Mouse (Mus musculus): ENCODE data around the gene Kpna6. TPM values are rescaled to one million over a fixed set of nuclear protein-coding genes. Genes with fewer than 3 reads are reported as not detected.
"Not testable (repeated sequence)": the region's sequence is repeated elsewhere in the genome, so short reads cannot be mapped to it uniquely, and the experiment has no call there.

Kpna6 gene
- 18.6 and 19.3 TPM in 2 replicates for polyA plus RNA-seq (2015; fragmentation: Nextera tagmentation; extraction: Ambion mirVana)

- Histone ChIP-seq H3K4me3 (ENCODE audit: low read depth, low read length) (peak within 1 kb of the TSS; percentile 85), H3K27ac (ENCODE audit: low read length) (peak within 1 kb of the TSS; percentile 90), H3K4me2 (ENCODE audit: low read length) (peak within 1 kb of the TSS; percentile 73), H3K36me3 (ENCODE audit: control insufficient read depth, insufficient read depth, low read length) (peaks cover 12% of the 10 kb centered on the region), H3K9me3 (replicated peaks; ENCODE audit: control insufficient read depth, low read length, poor library complexity, severe bottlenecking) (no peaks in the 10 kb centered on the region), H3K9ac (ENCODE audit: low read depth, low read length) (peak within 1 kb of the TSS; percentile 93), H3K27me3 (ENCODE audit: control insufficient read depth, insufficient read depth, low read depth, low read length) (no peaks in the 10 kb centered on the region), H3K4me1 (ENCODE audit: control insufficient read depth, insufficient read depth, low read length) (peaks cover 16% of the 10 kb centered on the region; the same call in 1 of the 2 replicates)
- WGBS = under 1% methylated on average over 65 of the region's 65 CpGs
- ATAC-seq = peak; percentile 87
Measured at GRCm38 (mm10) chr4:129672083-129672877, at the start of gene Kpna6. Kpna6 (minus strand) TSS chr4:129672767.

- Histone ChIP-seq H3K27me3 (ENCODE audit: control insufficient read depth, insufficient read depth, low read depth, low read length) (no peaks in the 10 kb centered on the region), H3K9ac (ENCODE audit: low read depth, low read length) (no peak overlapping the region), H3K27ac (ENCODE audit: low read length) (no peak overlapping the region), H3K4me3 (ENCODE audit: low read depth, low read length) (no peak overlapping the region), H3K9me3 (replicated peaks; ENCODE audit: control insufficient read depth, low read length, poor library complexity, severe bottlenecking) (no peaks in the 10 kb centered on the region), H3K36me3 (ENCODE audit: control insufficient read depth, insufficient read depth, low read length) (peaks cover 36% of the 10 kb centered on the region), H3K4me2 (ENCODE audit: low read length) (no peak overlapping the region), H3K4me1 (ENCODE audit: control insufficient read depth, insufficient read depth, low read length) (no peaks in the 10 kb centered on the region)
- WGBS = 92% methylated on average over 9 of the region's 9 CpGs
- ATAC-seq = no peak
Measured at GRCm38 (mm10) chr4:129716310-129716709, 43.7 kb upstream of the Kpna6 start.

GRCm38 (mm10) chr4:129709486-129710129, 37.0 kb upstream of the Kpna6 start:
- H3K4me1 ChIP-seq (ENCODE audit: control insufficient read depth, insufficient read depth, low read length) = peaks cover 9% of the 10 kb centered on the region; the same call in 1 of the 2 replicates
- H3K36me3 ChIP-seq (ENCODE audit: control insufficient read depth, insufficient read depth, low read length) = peaks cover 33% of the 10 kb centered on the region
- H3K27ac ChIP-seq (ENCODE audit: low read length) = peak overlapping the region; percentile 72
- peak; percentile 76 for ATAC-seq
- H3K9me3 ChIP-seq (replicated peaks; ENCODE audit: control insufficient read depth, low read length, poor library complexity, severe bottlenecking) = no peaks in the 10 kb centered on the region
- WGBS = 35% methylated on average over 8 of the region's 8 CpGs
- H3K27me3 ChIP-seq (ENCODE audit: control insufficient read depth, insufficient read depth, low read depth, low read length) = no peaks in the 10 kb centered on the region
- no peak overlapping the region for H3K4me2 ChIP-seq (ENCODE audit: low read length)
- 0 out of 2 replicates have a peak overlapping the region, but pooled peaks have one; percentile 26 for H3K9ac ChIP-seq (ENCODE audit: low read depth, low read length)
- H3K4me3 ChIP-seq (ENCODE audit: low read depth, low read length) = no peak overlapping the region

- no peaks in the 10 kb centered on the region for H3K27me3 ChIP-seq (ENCODE audit: control insufficient read depth, insufficient read depth, low read depth, low read length)
- no peak for ATAC-seq
- peaks cover 26% of the 10 kb centered on the region for H3K4me1 ChIP-seq (ENCODE audit: control insufficient read depth, insufficient read depth, low read length)
- H3K27ac ChIP-seq (ENCODE audit: low read length) = peak overlapping the region; percentile 66; the same call in 1 of the 2 replicates
- H3K9me3 ChIP-seq (replicated peaks; ENCODE audit: control insufficient read depth, low read length, poor library complexity, severe bottlenecking) = no peaks in the 10 kb centered on the region
- WGBS = 31% methylated on average over 3 of the region's 3 CpGs
- H3K36me3 ChIP-seq (ENCODE audit: control insufficient read depth, insufficient read depth, low read length) = peaks cover 23% of the 10 kb centered on the region
- no peak overlapping the region for H3K9ac ChIP-seq (ENCODE audit: low read depth, low read length)
- no peak overlapping the region for H3K4me3 ChIP-seq (ENCODE audit: low read depth, low read length)
- no peak overlapping the region for H3K4me2 ChIP-seq (ENCODE audit: low read length)
Measured at GRCm38 (mm10) chr4:129706750-129707149, 34.2 kb upstream of the Kpna6 start.

GRCm38 (mm10) chr4:129702454-129702853, 29.9 kb upstream of the Kpna6 start:
- 9% methylated on average over 11 of the region's 11 CpGs for WGBS
- peaks cover 21% of the 10 kb centered on the region for H3K4me1 ChIP-seq (ENCODE audit: control insufficient read depth, insufficient read depth, low read length)

GRCm38 (mm10) chr4:129701503-129702377, 29.2 kb upstream of the Kpna6 start:
- WGBS = 36% methylated on average over 17 of the region's 17 CpGs
- Histone ChIP-seq H3K4me2 (ENCODE audit: low read length) (peak overlapping the region; percentile 19; the same call in 1 of the 2 replicates), H3K36me3 (ENCODE audit: control insufficient read depth, insufficient read depth, low read length) (peaks cover 8% of the 10 kb centered on the region), H3K4me3 (ENCODE audit: low read depth, low read length) (no peak overlapping the region), H3K27ac (ENCODE audit: low read length) (peak overlapping the region; percentile 73), H3K9me3 (replicated peaks; ENCODE audit: control insufficient read depth, low read length, poor library complexity, severe bottlenecking) (no peaks in the 10 kb centered on the region), H3K27me3 (ENCODE audit: control insufficient read depth, insufficient read depth, low read depth, low read length) (no peaks in the 10 kb centered on the region), H3K9ac (ENCODE audit: low read depth, low read length) (peak overlapping the region; percentile 50), H3K4me1 (ENCODE audit: control insufficient read depth, insufficient read depth, low read length) (peaks cover 27% of the 10 kb centered on the region)
- ATAC-seq = peak; percentile 44

More at GRCm38 (mm10) chr4:129702454-129702853, 29.9 kb upstream of the Kpna6 start:
- ATAC-seq = peak; percentile 69
- Histone ChIP-seq H3K27ac (ENCODE audit: low read length) (peak overlapping the region; percentile 73), H3K36me3 (ENCODE audit: control insufficient read depth, insufficient read depth, low read length) (peaks cover 8% of the 10 kb centered on the region), H3K9me3 (replicated peaks; ENCODE audit: control insufficient read depth, low read length, poor library complexity, severe bottlenecking) (no peaks in the 10 kb centered on the region), H3K9ac (ENCODE audit: low read depth, low read length) (peak overlapping the region; percentile 51; the same call in 1 of the 2 replicates), H3K4me2 (ENCODE audit: low read length) (peak overlapping the region; percentile 19; the same call in 1 of the 2 replicates), H3K27me3 (ENCODE audit: control insufficient read depth, insufficient read depth, low read depth, low read length) (no peaks in the 10 kb centered on the region), H3K4me3 (ENCODE audit: low read depth, low read length) (no peak overlapping the region)

- not testable (repeated sequence) for H3K9ac ChIP-seq (ENCODE audit: low read depth, low read length); H3K27me3 ChIP-seq (ENCODE audit: control insufficient read depth, insufficient read depth, low read depth, low read length); H3K4me2 ChIP-seq (ENCODE audit: low read length); H3K36me3 ChIP-seq (ENCODE audit: control insufficient read depth, insufficient read depth, low read length); ATAC-seq; H3K9me3 ChIP-seq (replicated peaks; ENCODE audit: control insufficient read depth, low read length, poor library complexity, severe bottlenecking); H3K4me3 ChIP-seq (ENCODE audit: low read depth, low read length)
- 94% methylated on average over 6 of the region's 6 CpGs for WGBS
- H3K4me1 ChIP-seq (ENCODE audit: control insufficient read depth, insufficient read depth, low read length) = peaks cover 28% of the 10 kb centered on the region
- peak overlapping the region; percentile 68 for H3K27ac ChIP-seq (ENCODE audit: low read length)
Measured at GRCm38 (mm10) chr4:129700661-129701060, 28.1 kb upstream of the Kpna6 start.

- 81% methylated on average over 1 of the region's 1 CpGs for WGBS
Measured at GRCm38 (mm10) chr4:129700216-129700615, 27.6 kb upstream of the Kpna6 start.

More at GRCm38 (mm10) chr4:129700216-129700615, 27.6 kb upstream of the Kpna6 start:
- Histone ChIP-seq H3K9me3 (replicated peaks; ENCODE audit: control insufficient read depth, low read length, poor library complexity, severe bottlenecking) (no peaks in the 10 kb centered on the region), H3K27ac (ENCODE audit: low read length) (no peak overlapping the region; the same call in 1 of the 2 replicates), H3K9ac (ENCODE audit: low read depth, low read length) (no peak overlapping the region), H3K4me1 (ENCODE audit: control insufficient read depth, insufficient read depth, low read length) (peaks cover 32% of the 10 kb centered on the region), H3K4me2 (ENCODE audit: low read length) (no peak overlapping the region), H3K36me3 (ENCODE audit: control insufficient read depth, insufficient read depth, low read length) (peaks cover 3% of the 10 kb centered on the region; the same call in 1 of the 2 replicates), H3K27me3 (ENCODE audit: control insufficient read depth, insufficient read depth, low read depth, low read length) (no peaks in the 10 kb centered on the region), H3K4me3 (ENCODE audit: low read depth, low read length) (no peak overlapping the region)
- ATAC-seq = no peak
